Mouse (Mus musculus): ENCODE data around the gene Pelp1. TPM values are rescaled to one million over a fixed set of nuclear protein-coding genes. Genes with fewer than 3 reads are reported as not detected.
"Not testable (repeated sequence)": the region's sequence is repeated elsewhere in the genome, so short reads cannot be mapped to it uniquely, and the experiment has no call there.

Pelp1 gene
- total RNA-seq, 2 experiments from 2014 or later = 38.7 to 39.9 TPM

DNA sequence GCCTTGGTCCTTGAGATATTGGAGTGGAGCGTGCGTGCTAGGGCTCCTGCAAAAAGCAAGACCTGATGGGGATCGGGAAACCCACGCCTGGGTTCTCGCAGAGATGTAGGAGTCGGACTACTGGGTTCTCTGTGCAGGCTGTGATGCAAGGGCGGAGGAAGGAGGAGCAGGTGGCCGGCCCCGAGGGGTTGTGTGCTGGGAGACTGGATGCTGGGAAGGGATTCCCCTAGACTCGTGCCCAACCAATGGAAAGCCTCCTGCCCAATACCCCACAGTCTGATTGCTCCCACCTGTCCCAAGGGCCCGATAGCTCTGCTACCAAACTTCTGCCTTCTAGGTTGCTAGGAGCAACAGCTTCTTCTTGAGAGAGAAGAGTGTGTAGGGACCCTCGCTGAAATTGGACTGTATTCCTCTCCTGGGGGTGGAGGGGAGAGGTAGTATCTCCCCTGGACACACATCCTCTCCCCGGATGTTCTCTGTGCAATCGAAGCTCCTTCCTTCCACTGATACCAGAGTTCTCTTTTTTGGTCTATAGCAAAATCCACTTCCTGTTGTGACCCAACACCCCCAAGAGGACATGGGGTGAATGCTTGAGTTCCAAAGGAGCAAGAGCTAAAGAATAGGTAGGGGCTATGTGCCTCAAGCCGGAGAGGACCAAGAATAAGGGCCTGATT, 23.2 kb upstream of the Pelp1 start:
- intact Hi-C loops (cut with DNase I) = loop anchor here (5.0 to 10.0 kb wide), 3 partner anchors 74 to 324 kb away; partner anchors contain the start of genes Rnf167, Slc25a11 and Tm4sf5
- peak in 1 of 2 experiments; percentile 36 for DNase-seq (ENCODE audit: low spot score in 2 of 2)

DNA sequence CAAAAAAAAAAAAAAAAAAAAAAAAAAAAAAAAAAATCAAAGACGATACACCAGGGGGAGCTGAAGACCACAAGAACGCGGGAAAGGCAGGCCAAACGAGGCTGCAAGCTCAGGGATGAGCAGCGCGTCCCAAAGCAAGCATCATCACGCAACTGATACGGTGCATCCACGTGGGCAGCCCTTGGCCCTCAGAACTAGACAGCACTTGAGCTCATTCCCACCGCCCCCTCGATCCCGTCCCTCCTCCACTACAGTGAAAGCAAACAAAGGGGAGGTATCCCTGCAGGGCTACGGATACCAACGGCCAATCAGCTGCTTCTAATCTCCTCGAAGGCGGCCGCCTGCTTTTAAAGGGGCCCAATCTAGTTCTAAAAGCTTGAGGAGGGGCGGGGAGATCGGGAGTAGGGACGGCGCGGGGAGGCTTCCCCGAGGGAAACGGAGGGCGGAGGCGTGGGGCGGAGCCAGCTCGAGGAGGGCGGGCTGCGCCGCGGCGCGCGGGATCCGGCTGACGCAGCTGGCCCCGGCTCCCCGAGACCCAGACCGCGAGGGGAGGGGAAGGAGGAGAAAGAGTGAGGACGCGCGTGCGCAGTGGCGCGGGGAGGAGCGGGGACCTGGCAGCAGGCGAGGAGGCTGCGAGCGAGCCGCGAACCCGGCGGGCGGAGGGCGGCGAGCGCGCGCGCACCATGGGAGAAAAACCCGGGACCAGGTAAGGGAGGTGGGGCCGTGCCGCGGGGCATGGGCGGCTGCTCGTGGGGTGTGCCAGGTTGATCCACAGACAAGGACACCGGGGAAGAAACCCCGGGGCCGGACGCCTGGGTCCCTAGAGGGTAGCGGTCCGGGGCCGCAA, 22.4 kb upstream of the Pelp1 start, which contains the start of gene Arrb2:
Gene Arrb2 (plus strand): TSS at position 588 of the 847 bp plus-strand sequence.
- peak; percentile 98 to 99 for DNase-seq (ENCODE audit: low spot score in 2 of 2)
- intact Hi-C loops (cut with DNase I) = loop anchor here (5.0 to 10.0 kb wide), 3 partner anchors 75 to 325 kb away; partner anchors contain the start of genes Rnf167, Slc25a11 and Tm4sf5

DNA sequence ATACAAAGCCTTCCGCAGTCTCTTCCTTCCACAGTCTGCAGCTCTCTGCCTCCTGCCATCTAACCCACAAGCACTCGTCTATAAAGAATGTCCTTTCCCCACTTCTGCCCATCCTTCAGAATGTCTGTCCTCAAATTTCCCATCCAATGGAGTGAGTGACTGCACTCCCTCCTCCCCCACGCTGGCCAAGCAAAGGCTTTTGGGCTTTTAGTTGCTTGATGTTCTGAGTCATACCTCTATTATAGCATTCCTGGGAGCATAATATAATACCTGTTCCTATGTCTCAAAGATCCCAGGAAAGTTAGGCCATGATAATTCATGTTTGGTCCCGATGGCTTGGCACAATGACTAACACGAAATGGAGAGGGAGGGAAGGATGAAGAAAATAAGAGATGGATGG, 21.7 kb upstream of the Pelp1 start:
- no peak for DNase-seq (ENCODE audit: low spot score in 2 of 2)
- intact Hi-C loops (cut with DNase I) = loop anchor here (5.0 to 10.0 kb wide), 3 partner anchors 76 to 326 kb away; partner anchors contain the start of genes Rnf167, Slc25a11 and Tm4sf5

DNA sequence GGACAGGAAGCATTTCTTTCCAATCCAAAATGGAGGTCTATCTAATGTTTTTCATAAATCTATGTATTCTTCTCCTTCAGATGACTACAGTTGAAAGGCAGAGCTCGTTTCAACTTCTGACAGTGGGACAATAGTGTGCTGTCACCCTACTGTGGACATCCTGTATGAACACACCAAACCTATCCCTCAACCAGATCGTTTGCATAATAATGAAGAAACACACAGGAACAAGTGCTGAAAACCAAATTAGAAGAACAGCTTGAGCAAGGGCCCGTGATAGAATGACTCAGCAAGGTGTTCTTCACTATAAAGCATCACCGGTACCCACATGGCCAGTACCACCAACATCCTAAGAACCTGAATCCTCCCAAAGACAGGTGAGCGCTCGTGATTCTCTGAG, 16.8 kb upstream of the Pelp1 start:
- DNase-seq (ENCODE audit: low spot score in 2 of 2); intact Hi-C loops (cut with DNase I): not testable (repeated sequence)

DNA sequence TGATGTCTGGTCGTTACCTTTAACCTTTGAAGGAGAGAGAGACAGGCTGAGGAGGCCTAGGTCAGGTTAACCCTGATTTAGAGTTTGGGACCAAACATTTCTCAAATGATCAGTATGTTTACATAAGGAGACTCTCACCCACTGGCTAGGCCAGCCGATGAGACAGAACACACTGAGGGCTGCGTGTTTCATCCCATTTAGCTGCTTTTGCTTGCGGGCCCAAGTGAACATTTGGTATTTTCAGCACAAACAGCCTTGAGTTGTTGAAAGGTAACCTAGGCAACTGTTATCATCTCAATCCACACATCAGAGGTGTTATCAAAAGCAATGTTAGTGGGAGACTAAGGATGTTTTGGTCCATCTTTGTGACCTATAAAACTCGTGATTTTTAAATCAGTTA, 9.7 kb upstream of the Pelp1 start:
- peak in 1 of 2 experiments; percentile 60 for DNase-seq (ENCODE audit: low spot score in 2 of 2)
- intact Hi-C loops (cut with DNase I) = no loop called here

DNA sequence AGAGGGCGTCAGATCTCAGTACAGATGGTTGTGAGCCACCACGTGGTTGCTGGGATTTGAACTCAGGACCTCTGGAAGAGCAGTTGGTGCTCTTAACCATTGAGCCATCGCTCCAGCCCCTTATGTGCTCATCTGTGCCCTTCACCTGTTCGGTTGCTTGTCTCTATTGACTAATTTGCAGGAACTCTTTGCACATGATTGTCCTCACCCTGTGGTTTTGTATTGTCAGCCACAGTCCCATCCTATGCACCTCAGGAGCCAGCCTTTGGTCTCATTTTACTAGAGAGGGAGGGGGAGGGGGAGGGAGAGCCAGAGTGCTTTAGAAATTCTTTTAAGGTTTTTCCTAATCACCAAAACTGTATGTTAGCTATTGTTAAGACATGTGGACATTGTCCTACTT, 8.4 kb upstream of the Pelp1 start:
- intact Hi-C loops (cut with DNase I) = no loop called here
- no peak for DNase-seq (ENCODE audit: low spot score in 2 of 2)

DNA sequence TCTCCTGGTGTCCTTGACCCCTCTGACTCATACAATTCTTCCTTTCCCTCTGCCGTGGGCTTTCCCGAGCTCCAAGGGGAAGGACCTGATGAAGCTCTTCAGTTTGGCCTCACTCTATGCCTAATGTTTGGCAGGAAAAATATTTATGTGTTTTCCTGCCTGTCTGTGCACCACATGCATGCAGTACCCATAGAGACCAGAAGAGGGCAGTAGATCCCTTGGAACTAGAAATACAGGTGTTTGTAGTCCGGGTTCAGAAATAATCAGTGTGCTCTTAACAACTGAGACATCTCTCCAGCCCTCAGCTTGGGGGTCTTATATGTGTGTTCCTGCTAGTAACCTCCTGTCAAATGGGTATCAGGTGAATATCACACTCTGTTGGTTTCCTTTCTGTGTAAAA, 4.1 kb upstream of the Pelp1 start:
- intact Hi-C loops (cut with DNase I) = loop anchor here (1.0 kb wide), 1 partner anchor 92 kb away; no protein-coding TSS in a partner anchor
- peak; percentile 84 to 86 for DNase-seq (ENCODE audit: low spot score in 2 of 2)

DNA sequence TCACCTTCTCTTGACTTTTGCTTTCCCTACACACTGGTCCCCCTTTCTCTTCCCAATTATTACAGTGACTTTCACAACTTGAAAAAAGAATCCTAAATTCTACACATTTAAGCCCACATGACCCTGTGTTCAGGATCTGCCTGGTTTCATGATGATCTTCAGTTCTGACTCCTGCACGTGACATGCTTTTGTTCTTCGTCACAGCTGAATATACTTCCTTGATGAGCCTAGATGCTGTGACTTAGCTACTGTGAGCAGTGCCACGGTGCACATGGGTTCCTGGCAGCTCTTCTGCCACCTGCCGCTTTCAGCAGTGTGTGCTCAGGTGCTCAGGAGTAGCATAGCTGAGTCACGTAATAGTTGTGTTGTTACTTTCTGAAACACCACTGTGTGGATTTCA, 2.8 kb upstream of the Pelp1 start:
- no peak for DNase-seq (ENCODE audit: low spot score in 2 of 2)
- intact Hi-C loops (cut with DNase I) = no loop called here

DNA sequence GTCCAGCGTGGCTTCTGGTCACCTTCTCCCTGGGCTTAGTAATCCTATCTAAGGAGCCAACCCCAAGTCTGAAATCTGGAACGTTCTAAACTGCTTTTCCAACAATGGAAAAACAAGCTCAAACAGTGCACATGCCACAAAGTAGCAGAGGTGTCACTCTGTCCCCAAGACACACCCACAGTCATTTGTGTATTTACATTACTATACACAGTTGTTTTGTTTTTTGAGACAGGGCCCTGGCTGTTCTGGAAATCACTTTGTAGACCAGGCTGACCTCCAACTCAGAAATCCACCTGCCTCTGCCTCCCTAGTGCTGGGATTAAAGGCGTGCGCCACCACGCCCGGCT, 439 bp upstream of the Pelp1 start:
- no peak for DNase-seq (ENCODE audit: low spot score in 2 of 2)
- intact Hi-C loops (cut with DNase I) = no loop called here

DNA sequence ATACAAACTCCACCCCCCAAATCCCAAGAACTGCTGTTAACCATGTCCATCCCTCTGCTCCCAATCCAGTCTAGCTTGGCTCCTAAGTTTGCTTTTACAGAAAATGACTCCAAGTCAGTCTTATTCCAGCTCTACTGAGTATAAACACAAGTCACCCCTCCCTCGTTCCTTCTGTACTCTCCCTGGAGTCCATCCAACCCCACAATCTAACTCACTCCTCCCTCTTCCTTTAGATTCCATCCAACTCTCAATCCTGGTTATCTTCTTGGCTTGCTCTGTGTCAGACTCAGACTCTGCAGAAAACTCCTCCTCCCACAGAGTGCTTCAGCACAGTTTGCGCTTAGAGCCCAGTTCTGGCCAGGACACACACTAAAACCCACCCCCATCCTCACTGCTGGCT, 6.2 kb downstream of the Pelp1 start:
- DNase-seq (ENCODE audit: low spot score in 2 of 2) = peak in 1 of 2 experiments; percentile 32
- intact Hi-C loops (cut with DNase I) = no loop called here

DNA sequence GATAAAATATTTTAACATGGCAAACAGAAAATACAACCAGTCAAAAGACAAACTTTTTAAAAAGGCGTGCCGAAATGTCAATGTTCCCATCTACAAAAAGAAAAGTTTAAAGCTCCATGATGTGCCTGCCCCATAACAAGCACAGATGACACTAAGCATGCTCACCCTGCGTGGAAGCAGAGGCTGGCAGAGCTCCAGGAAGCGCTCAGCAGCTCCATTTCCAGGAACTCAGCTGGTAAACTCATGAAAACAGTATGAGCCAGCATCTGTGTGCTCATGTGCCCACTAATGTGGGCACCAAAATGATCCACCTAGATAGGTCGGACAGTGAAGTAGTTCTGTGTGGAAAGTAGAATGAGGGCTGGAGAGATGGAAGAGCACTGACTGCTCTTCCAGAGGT, 20.4 kb downstream of the Pelp1 start:
- peak in 1 of 2 experiments; percentile 21 for DNase-seq (ENCODE audit: low spot score in 2 of 2)
- intact Hi-C loops (cut with DNase I) = no loop called here

DNA sequence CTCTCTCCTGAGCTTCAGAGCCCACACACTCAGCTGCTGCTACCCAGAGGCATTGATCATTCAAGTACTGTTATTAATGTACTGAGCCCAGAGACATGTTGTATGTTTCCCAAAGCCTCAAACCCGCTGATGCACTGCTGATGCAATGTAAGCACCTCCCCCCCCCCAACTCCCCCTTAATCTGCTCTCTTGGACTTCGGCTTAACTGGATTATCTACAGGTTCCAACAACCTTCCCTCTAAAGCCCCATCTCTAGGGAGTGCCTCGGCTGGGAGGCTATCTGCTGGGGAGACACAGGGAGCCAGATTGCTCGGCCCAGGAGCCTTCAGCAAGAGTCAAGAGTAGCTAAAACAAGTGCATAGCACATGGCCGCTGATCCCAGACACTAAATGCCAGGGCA, 22.4 kb downstream of the Pelp1 start:
- no peak for DNase-seq (ENCODE audit: low spot score in 2 of 2)
- intact Hi-C loops (cut with DNase I) = no loop called here

DNA sequence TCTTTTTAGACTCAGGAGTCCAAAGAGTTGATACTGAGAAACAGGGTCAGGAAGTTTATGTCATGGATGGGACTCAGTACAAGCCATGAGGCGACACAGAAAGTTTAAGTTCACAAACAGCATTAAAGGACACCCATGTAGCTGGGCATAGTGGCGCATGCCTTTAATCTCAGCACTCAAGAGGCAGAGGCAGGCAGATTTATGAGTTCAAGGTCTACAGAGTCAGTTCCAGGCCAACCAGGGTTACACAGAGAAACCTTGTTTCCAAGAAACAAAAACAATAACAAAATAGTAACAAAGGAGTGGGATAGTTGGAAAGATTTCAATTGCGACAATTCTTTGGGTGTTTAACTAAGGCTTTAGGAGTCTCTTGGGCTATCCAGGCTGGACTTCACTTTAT, 25.7 kb downstream of the Pelp1 start:
- DNase-seq (ENCODE audit: low spot score in 2 of 2) = no peak
- intact Hi-C loops (cut with DNase I) = no loop called here

DNA sequence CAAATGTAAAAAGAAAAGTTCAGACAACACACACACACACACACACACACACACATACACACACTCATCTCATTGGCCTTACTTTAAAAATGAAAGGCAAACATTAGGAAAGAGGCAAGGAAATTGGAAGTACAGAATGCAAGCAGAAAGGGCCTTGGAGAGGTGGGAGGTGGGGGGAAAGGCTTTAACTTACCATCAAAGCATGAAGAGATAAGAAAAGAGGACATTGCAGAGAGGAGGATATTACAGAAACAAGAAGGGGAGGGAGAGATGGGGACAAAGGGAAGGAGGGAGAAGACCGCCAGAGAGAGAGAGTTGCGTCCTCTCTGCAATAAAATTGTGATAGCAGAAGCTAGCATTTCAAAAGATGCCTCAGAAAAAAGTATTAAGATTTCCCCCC, 28.5 kb downstream of the Pelp1 start:
- no peak for DNase-seq (ENCODE audit: low spot score in 2 of 2)
- intact Hi-C loops (cut with DNase I) = no loop called here

DNA sequence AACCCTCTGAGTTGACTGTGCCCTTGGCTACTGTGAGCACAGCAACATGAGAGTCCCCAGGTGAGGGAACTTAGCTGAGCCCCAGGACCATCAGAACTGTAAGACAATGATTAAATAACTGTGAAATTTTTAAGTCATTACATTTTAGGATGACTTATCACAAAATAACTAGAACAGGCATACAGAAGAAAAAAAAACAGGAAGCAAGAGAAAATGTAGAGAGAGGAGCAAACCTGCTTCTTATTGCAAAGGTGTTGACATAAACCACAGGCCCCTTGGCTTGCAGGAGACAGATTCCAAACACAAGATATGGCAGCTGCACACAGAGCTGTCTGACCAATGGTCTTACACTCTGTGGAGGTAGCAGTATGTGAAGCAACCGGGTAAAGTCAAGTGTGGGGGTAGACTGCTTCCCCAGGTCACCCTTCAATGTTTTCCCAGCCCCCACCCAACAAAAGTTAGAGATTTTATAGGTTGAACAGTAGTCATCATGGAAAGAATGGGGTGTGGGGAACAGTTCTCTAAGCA, 29.3 kb downstream of the Pelp1 start:
- intact Hi-C loops (cut with DNase I) = no loop called here
- no peak for DNase-seq (ENCODE audit: low spot score in 2 of 2)

DNA sequence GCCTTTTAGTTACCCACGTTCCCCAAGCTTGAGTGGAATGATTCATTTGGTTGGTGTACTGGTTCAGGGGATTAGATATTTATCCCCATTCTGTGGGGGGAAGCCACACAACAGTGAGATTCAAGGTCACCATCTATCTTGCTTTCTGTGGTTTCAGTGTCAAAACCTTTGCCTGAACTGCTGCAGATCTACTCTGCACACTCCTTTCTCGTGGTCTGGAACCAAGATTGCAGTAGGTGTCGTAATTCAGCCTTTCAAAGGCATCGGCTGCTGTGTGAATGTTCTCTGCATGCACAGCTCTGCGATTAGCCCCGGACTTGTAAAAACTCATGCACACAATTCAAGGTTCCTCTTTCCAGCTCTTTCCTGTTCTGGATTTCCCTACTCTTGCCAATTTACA, 33.8 kb downstream of the Pelp1 start:
- DNase-seq (ENCODE audit: low spot score in 2 of 2) = no peak
- intact Hi-C loops (cut with DNase I) = no loop called here

DNA sequence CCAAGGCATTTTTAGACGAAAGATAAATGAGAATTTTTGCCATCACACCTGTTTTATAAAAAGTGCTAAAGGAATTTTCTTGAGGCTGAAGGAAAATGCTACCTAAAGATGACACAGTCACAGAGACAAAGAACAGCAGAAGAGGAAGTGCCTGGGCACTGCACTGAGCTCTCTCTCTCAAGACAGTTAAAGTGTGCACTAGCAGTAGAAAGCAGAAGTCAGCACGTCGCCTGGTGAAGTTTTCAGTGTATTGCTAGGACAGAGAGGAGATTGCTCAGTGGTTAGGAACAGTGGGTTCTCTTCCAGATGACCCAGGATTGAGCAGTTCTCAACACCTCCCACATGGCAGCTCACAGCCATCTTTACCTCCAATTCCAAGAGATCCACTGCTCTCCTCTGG, 35.5 kb downstream of the Pelp1 start:
- DNase-seq (ENCODE audit: low spot score in 2 of 2) = no peak
- intact Hi-C loops (cut with DNase I) = no loop called here

DNA sequence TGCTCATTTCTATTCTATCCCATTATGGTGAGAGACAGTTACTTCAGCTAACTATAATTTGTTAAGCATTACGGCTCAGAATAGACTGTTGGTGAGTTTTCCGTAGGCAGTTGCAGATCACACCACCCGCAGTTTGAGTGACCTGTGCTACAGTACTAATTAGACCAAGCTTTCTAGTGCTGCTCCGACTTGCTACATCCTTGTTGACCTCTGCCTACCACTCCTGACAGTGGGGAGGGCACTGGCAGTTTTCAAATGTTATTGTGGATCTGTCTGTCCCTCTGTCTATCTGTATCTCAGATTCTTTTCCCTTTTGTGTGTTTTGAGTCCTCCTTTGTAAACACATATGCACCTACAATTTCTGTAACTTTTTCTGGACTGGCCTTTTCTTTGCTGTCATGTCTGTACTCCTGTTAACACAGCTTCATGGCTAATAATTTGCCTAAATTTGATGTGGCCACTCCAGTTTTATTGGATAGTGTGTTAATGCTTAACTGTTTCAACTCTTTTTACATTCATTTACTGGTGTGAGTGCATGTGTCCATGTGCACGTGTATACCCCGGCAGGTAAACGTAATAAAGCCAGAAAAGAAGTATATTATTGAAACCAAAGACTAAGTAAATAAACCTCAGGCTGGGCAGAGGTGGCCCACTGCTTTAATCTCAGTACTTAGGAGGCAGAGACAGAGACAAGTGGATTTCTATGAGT, 36.8 kb downstream of the Pelp1 start:
- no peak for DNase-seq (ENCODE audit: low spot score in 2 of 2)
- intact Hi-C loops (cut with DNase I) = no loop called here

DNA sequence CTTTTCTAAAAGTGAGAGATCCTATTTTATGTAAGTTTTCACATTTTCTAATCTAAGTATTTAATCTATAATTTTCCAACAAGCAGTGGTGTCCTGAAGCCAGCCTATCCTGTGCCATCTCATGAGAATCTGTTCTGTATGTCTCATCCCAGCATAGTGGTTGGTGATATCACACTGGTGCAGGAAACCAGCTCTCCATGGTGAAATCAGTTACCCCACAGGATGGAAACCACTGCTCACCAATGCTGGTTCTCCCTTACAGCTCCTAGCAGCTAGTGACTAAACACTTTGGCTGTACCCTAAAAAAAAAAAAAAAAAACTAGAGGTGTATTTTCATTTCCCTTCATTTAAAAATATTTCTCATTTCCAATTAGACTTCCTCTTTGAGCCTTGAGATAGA, 37.4 kb downstream of the Pelp1 start:
- DNase-seq (ENCODE audit: low spot score in 2 of 2) = no peak
- intact Hi-C loops (cut with DNase I) = no loop called here

DNA sequence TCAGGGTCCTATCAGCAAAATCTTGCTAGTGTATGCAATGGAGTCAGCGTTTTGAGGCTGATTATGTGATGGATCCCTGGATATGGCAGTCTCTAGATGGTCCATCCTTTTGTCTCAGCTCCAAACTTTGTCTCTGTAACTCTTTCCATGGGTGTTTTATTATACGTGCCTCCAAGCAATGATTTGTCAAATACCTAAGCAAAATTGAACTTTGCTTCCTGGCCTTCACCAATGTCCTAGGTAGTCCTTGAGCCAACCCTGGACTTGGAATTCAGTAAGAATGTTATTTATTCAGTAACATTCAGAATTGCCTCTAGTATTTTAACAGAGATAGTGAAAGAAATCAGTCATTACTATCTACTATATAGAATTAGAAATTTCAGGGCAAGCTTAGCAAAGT, 41.2 kb downstream of the Pelp1 start:
- intact Hi-C loops (cut with DNase I); DNase-seq (ENCODE audit: low spot score in 2 of 2): not testable (repeated sequence)
